Mouse (Mus musculus): Measurements from ENCODE around the gene Brsk1.
A peak's percentile ranks its signal among the peaks of the same experiment; 100 is the strongest.

Gene Brsk1

DNA sequence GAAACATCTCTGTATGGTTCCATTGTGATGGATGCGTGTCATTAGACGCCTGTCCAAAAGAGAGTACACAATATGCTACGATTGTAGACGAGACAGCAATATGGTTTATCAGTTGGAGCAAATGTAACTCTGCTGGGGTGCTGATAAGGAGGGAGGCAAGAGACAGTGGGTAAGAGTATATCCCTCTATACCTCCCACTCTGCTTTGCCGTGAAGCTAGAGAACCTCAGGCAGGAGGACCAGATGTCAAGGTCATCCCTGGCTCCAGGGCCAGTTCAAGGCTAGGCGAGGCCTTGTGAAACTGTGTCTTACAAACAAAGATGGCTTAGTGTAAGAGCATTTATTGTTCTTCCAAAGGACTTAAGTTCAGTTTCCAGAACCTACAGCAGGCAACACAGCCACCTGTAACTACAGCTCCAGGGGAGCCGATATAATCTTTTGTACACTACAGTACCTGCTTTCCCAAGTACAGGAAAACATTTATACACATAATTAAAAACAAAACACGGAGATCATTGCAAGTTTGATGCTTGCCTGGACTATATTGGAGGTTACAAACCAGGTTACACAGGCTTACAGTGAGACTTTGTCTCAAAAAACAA lies 19.6 kb upstream of the Brsk1 start:
- DNase-seq: no peak

DNA sequence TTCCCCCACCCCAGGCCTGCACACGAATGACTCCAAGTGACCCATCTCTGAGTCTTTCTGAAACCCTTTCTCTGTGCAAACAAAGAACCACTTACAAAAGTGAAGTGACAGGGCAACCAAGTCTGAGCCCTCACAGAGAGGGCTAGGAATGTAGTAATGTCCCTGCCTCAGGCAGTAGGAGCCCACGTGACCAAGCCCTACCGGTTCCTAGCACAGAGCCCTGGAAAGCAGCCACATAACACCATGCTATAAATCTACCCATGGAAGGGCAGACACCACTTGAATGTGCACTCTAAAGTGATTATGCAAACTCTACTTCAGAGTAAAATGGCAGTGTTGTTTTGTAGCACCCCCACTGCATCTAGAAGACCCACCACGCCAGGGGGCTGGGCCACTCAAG lies 18.4 kb upstream of the Brsk1 start:
- peak; percentile 71 for DNase-seq

DNA sequence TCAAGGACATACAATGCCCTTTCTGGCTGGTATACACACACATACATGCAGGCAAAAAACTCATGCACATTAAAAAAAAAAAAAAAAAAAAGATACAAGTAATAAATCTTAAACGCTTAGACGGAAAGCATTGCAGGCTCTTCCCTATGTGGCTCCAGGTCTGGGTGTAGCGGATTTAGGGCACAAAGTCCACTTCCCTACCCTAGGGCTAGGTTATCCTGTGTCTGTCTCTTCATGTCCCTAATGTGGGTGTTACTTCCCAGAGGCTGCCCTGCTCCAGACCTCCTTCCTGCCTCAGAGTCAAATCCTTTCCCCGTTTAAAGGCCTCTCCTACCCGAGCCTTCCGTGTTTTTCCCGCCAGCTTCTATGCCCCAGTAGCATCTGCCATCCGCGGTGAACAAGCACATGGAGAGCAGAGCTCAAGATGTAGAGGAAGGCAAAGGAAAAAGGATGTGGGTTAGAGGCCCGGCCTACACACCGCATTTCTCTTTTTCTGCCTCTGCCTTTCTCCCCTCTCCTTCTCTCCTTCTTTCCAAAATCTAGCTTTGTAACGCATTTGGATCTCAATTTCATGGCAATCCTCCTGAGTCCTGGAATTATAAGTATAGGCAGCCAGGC lies 16.2 kb upstream of the Brsk1 start:
- DNase-seq: no peak

DNA sequence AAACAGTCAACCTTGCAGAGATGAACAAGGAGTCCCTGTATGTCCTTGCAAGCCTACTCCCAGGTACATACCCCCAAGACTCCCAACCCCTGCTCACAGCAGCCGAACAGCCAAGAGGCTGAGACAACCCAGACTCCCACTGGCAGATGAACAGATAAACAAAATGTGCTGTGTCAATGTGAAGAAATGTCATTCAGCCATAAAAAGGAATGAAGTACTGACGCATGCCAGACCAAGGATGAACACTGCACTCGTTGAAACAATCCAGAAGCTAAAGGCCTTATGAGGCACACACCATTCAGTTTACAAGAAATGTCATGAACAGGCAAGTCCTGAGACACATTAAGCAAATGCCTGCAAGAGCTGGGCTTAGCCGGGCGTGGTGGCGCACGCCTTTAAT lies 15.2 kb upstream of the Brsk1 start:
- DNase-seq: no peak

DNA sequence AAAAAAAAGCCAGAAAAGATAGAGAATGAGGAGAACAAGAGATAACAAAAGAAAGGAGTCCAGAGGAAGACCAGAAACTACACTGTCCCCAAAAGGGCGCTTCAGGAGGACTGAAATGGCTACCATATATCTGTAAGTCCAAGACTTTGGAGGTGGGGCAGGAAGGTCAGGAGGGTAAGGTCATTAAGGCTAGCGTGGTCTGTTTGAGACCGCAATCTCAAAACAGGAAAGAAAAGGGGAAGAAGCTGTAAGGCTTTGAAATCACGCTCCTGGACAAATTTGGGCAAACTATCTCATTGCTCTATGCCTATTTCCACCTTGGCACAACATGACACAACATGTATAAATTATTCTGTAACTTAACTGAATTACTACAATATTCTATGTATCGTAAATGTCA lies 7.1 kb upstream of the Brsk1 start:
- no peak for DNase-seq

DNA sequence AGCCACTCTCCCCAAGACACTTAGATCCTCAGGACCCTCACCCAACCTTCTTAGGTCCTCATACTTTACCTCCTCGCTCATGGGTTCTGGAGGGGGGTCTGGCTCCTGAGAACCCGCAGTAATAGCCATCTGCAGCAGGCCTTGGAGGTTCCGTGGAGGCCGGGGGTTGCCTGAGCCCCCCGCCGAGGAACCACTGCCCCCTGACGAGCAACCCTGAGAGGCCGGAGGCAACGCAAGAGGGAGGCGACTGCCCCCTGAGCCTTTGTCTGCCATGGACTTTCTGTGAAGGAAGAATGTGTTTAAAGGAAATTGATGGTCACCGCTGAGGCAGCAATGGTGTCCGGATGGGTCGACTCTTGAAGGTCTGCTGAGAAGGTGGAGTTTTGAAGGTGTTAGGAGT lies 6.2 kb upstream of the Brsk1 start:
- DNase-seq: no peak

DNA sequence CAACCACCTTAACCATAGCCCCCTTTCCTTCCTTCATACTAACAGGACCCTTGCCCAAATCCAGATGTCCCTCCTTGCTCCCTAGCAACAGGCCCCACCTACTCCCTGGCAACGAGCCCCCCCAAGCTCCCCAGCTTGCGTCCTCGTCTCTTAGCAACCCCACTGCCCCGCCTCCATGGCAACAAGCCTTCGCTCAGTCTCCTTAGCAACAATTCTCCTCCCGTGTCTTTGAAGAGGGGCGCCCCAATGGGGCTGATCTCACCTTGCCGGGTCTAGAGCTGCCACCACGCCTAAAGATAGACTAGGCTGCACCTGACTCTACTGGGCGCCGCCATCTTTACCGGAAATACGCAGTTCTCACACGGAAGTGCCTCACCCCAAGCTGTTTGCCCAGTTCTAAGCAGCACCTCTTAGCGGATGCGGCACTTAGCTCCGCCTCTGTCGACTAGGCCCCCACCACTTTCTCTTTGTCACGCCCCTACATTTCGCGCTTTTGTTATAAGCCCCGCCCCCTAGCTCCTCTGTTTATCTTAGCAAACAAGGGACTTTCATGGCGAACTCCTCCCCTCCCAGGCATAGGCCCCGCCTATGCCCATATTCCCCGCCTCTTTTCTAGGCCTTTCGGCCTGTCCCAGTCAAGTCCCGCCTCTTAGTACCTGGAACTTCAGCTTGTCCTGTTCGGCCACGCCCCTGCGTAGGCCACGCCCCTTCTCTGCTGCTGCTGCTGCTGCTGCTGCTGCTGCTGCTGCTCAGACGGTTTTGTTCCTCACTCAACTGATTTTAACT lies 5.6 kb upstream of the Brsk1 start, which contains the start of gene Hspbp1:
Hspbp1 (minus strand) TSS at position 437 of the 786 bp plus-strand sequence.
- DNase-seq: peak; percentile 99

DNA sequence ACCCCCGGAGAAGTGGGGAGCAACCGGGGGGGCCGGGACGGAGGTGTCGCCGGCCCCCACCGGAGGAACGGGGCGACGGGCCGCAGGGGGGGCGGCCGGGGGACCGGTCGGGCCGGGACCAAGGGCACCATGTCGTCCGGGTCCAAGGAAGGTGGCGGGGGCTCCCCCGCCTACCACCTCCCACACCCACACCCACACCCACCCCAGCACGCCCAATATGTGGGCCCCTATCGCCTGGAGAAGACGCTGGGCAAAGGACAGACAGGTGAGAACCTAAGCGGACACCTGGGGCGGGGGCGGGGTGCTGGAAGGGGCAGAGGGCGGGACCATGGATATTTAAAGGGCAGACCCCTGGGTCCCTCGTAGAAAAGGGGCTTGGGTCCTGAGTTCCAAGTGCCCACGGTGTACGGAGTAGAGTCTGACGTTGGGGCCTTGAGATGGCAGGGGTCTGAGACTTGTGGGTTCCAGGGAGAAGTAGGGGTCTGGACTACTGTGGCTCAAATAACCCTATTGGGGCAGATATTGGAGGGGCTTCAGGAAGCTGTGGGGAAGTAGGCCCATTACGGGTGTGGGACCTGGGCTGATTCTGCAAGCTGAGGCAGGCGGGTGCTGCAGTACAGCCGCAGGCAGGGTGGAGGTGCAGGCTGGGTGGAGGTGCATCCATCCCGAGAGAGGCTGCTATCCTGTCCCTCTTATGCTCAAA lies 698 bp downstream of the Brsk1 start:
- no peak for DNase-seq

DNA sequence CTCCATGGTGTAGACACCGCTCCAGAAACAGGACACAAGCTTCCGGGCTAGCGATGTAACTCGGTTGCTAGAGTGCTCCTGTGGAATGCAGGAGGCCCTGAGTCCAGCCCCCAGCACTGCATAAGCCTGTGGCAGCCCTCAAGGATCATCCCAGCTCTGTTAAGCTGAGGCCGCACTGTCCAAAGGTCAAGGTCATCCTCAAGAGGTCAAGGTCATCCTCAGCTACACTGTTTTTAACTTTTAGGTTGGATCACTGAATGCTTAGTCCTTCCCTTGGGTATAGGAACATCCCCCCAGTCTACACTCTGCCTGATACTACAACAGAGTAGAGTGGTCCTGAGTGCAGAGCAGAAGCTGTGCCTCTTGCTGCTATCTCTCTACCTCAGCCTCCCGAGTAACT lies 2.6 kb downstream of the Brsk1 start:
- DNase-seq: no peak

DNA sequence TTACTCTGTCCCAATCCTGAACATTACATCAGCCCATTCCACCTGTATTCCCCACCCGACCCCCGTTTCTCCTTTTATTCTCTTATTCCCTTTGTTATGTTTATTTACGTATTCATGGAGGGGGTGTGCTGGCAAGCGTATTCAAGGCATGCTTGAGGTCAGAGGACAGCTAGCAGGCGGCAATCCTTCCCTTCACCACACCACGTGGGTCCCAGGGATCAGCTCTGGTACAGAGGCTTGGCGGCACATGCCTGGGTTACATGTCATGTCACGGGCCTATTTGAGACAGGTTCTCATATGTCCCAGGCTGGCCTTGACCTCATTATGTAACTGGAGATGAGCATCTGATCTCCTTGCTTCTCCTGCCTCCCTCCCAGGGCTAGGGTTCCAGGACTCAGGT lies 11.9 kb downstream of the Brsk1 start:
- DNase-seq: peak; percentile 11

DNA sequence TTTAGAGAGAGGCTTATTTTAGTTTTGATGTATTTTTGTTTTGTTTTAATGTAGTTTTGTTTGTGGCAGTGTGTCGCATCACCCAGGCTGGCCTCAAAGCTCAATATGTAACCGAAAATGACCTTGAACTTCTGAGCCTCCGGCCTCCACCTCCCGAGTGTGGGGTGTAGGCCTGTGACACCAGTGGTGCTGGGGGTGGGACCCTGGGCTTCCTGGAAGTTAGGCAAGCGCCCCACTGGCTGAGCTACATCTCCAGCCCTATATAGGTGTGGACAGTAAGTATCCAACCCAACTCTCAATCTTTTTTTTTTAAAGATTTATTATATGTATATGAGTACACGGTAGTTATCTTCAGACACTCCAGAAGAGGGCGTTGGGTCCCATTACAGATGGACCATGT lies 12.8 kb downstream of the Brsk1 start:
- DNase-seq: no peak

DNA sequence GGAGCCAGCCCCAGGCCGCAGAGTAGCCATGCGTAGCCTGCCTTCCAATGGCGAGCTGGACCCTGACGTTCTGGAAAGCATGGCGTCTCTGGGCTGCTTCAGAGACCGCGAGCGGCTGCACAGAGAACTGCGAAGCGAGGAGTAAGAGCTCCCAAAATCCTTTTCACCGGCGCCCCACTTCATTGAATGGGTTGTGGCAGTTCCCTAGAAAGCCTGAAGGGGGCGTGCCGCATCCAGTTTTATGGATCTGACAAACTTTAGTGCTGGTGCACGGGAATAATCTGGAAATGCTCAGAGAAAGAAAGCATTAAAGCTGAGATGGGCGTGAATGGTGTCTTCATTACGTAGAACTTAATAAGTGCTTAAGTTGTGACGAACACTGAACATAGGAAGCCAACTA lies 14.7 kb downstream of the Brsk1 start:
- peak; percentile 62 for DNase-seq

DNA sequence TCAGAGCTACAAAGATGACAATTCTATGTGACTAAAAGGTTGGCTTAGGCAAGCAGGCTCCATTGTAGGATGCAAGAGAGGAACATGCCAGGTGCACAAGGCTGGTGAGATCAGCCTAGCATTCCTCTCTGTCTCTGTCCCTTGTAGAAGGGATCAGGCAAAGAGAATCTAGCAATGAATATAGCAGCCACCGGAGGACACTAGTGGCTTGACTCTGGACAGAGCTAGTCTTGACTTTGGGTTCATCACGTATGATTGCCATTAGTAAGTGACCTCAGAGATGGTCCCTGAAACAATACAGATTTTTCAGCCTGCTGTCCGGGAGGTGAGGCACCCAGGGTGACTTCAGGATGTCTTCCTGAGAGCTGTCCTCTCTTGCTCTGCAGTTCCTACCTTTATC lies 22.2 kb downstream of the Brsk1 start:
- DNase-seq: no peak

DNA sequence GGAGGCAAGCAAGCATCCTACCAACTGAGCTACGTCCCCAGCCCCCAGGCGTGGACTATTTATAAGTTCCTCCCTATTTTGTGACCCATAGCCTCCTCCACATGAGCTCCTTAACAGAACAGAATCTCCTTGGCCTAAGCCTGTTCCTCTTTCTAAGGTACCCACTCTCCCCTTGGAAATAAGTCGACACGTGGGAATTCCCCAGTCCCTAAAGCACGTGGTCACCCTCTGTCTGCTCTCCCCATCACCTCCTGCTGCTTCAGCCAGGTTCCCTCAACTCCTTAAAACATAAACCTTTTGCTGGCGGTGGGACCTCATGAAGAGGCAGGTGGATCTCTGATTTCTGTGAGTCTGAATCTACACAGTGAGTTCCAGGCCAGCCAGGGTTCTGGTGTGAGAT lies 26.6 kb downstream of the Brsk1 start:
- DNase-seq: no peak

DNA sequence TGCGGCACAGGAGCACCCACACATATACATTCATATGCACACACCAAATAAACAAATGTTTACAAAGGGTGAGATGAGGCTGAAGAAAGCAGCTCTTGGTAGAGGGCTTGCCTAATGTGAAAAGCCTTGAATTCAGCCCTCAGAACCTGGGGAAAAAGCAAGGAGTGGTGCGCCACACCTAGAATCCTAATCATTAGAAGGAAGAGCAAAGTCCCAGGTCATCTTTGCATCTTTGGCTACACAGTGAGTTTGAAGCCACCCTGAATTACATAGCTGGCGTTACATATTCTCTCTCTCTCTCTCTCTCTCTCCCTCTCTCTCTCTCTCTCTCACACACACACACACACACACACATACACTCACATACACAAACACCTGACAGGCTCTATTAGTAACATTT lies 28.9 kb downstream of the Brsk1 start:
- DNase-seq: no peak

DNA sequence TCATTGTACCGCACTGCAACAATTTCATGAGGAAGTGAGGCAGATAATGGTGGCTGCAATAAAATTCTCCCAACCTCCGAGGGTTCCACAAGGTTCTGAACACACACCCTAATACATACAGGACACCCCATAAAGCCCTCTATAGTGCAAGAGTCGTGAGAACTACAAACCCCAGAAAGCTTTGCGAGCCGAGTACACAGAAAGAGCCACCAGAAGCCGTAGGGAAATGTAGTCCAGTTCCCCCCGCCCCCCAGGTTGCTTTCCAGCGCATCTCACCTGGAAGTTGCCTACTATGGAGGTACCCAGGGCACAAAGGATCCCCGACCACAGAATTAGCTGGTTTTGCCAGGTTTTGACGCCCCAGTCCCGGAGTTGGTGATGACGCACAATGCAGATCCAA lies 33.1 kb downstream of the Brsk1 start:
- DNase-seq: peak; percentile 67

DNA sequence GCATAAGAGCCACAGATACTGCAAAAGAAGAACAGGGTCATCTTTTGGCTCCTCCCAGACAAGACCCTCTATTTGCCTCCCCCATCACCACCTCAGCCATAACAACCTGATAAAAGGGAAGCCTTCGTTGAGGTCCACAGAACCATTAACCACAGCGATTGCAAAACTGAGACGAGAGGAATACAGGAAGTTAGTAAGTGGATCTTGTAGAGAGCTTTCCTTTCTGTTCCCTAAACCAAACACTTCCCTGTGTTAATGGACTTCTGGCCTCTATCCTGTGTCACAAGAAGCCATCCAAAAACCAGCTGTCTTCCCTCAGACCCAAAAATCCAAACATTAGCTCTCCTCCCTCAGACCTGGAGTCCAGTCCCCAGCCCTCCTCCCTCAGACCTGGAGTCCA lies 34.0 kb downstream of the Brsk1 start:
- peak; percentile 78 for DNase-seq

DNA sequence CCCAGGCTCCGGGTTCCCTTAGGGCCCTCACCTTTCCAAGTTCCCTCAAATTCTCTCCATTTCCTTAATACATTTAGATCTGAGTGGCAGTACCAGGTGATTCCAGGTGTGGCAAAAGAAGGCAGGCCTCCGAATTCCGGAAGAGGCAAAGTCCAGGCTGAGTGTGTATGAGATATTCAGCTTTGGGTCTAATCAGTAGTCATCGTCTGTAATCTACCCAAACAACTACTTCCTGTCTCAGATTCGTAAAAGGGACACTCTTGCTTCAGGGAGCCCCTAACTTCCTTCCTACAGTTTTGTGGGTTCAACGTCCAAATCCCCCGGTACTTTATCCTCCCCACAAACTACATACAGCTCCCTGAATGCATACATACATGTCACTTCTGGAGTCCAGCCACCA lies 34.8 kb downstream of the Brsk1 start, which contains the start of gene Tmem150b:
Tmem150b (minus strand) TSS at position 81 of the 400 bp plus-strand sequence.
- DNase-seq: no peak

DNA sequence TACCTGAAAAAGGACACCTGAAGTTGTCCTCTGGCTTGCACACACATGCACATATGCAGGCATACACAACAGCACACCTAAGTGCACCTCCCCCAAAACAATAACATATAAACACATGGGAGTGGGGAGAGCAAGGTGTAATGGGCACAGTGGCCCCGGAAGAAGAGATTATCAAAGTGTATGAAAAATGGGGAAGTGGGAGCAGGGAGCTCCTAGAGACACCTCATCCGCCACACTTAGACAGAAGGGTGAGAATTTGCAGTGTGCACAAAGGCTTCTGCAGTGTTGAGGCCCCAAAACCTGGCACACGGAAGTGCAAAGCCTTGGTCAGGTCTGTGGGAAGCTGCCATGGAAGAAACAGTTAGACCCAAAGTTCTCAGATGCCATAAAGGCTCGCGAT lies 40.7 kb downstream of the Brsk1 start:
- no peak for DNase-seq

DNA sequence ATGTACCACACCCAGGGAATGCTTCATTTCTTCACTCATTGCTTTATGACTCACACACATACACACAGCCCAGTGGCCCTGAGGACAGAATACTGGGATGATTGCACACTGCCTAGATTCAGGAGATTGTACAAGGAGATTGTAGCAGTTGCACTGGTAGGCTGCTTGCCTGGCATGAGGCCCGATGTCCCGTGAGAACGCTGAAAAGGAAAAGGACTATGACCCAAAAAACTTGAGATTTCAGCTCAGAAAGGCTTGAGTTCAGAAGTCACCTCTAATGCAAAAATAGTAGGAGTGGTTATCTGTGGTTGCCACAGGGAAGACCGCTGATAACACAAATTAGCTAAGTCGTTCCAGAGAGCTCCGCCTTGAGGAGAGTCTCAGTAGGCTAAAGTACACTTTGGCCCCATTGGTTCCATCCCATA lies 42.6 kb downstream of the Brsk1 start:
- no peak for DNase-seq

DNA sequence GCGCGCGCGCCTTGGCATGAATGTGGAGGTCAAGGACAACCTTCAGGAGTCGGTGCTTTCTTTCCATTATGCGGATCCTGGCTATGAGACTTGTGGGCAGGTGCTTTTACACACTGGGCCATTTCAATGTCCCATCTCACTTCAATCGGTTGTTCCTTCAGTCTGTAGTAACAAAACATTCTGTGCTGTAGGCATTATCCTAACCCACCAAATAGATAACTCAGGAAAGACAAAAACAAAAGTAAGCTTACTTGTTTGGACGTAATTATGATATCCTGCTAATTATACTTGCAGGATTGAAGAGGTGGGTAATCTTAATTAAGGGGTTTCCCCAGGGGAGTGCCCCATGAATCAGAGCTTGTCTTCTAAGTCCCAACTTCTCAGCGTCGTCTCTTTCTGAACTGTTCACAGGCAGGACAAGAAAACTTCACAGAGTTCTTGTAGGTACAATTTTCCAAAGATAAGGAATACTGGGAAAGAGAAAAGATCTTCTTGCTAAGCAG lies 48.7 kb downstream of the Brsk1 start:
- no peak for DNase-seq

DNA sequence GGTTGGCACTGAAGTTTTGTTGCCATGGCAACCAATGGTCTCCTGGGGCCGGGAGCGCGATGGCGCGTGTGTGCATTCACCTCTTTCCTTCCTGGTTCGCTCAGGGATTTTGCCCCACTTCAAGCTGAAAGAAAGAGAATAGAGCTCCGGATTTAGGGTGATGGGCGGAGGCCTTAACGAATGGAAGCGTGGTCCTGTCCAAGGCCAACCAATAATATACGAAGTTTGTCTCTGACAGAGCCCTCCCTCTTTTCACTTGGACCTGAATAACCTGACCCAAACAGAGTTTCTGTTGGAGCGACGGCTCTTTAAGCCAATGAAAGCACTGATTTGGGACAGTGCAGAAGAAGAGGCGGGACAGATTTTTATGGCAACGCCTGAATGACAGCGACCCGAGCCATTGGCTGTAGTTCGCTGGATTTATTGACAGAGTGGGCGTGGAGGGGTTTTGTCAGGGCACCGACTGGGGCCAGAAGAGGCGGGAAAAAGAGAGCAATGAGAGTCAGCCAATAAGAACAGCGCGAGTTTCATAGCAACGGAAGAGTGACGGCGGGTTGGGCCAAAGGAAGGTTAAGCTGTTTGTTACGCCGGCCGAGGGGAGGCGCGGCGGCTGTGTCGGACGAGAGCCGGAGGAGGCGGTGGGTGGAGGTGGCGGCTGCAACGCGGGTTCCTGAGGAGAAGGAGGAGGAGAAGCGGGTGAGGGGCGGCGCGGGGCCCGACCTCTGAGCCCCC lies 49.3 kb downstream of the Brsk1 start, which contains the start of gene Kmt5c:
Kmt5c (plus strand) TSS at position 572 of the 732 bp plus-strand sequence.
- DNase-seq: peak; percentile 100
